Mouse (Mus musculus) heart, embryonic 10.5 days (tissue): ENCODE results near the gene Mllt6. TPM values are rescaled to one million over a fixed set of nuclear protein-coding genes. Genes with fewer than 3 reads are reported as not detected.

ENCODE experiments used
- DNase-seq: peaks from one replicate; pipeline ENCODE4 v3.0.0-alpha.2; 2017; ENCODE audit warnings: low spot score
- H3K27ac ChIP-seq: fragments of 300-500 bp; sonication (generic); 2 replicates; pipeline ENCODE4 v1.5.1; 2016; ENCODE audit warnings: mild to moderate bottlenecking
- H3K27me3 ChIP-seq: fragments of 300-500 bp; sonication (generic); 2 replicates; pipeline ENCODE4 v1.6.1; 2016; ENCODE audit warnings: mild to moderate bottlenecking; ENCODE audit not compliant: poor library complexity, insufficient read depth, severe bottlenecking
- H3K36me3 ChIP-seq: fragments of 300-500 bp; sonication (generic); 2 replicates; pipeline ENCODE4 v1.6.1; 2016; ENCODE audit warnings: mild to moderate bottlenecking, moderate library complexity
- H3K4me1 ChIP-seq: fragments of 300-500 bp; sonication (generic); 2 replicates; pipeline ENCODE4 v1.6.1; 2016; ENCODE audit warnings: mild to moderate bottlenecking
- H3K4me3 ChIP-seq: fragments of 300-500 bp; sonication (generic); 2 replicates; pipeline ENCODE4 v1.5.1; 2016; ENCODE audit warnings: mild to moderate bottlenecking, moderate library complexity
- H3K9me3 ChIP-seq: fragments of 300-500 bp; sonication (generic); 2 replicates; pipeline ENCODE4 v1.6.1; 2016; ENCODE audit warnings: mild to moderate bottlenecking, moderate library complexity
- WGBS: fragments of 180-500 bp; shearing (Covaris S2); methylation state at CpG from one replicate; pipeline ENCODE4 v1.1.7; 2016; 5-methylcytosine and 5-hydroxymethylcytosine counted together
- polyA plus RNA-seq: library from polyadenylated mRNA; unstranded; fragments of >200 nt; fragmentation: Nextera tagmentation; extraction: Ambion mirVana; gene quantifications from 2 replicates; pipeline ENCODE4 v1.2.1, GENCODE M21; 2016

Gene Mllt6
- 1.7 and 2.2 TPM in 2 replicates for polyA plus RNA-seq

DNA sequence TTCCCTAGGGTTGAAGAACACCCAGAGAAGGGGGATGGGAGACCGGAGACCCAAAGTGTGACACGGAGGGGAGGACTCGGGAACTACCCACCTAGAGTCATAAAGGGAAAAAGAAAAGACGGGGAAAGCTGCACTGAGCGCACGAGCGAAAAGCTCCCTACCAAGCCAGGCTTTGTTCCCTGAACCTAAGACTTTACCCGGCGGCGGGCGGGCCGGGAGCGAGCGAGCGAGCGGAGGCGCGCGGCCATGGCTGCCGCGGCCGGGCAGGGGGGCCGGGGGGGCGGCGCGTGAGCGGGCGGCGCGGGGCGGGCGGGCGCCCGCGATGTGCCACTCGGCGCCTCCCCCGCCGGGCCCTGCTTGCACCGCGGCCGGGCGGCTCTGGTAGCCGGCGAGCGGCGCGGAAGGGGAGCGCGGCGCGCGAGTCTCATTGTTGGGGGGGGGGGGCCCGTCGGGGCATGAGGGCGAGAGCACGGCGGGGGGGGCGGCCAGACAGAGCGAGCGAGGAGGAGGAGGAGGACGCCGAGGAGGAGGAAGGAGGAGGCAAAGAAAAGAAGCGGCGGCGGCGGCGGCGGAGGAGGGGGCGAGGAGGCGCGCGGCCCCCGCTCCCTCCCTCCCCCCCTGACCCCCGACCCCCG, at the start of gene Mllt6:
Mllt6 (plus strand) TSS at position 522 of the 635 bp plus-strand sequence.
- H3K9me3 ChIP-seq: no peaks in the 10 kb centered on the region
- H3K4me3 ChIP-seq: peak within 1 kb of the TSS; percentile 91
- H3K4me1 ChIP-seq: peaks cover 66% of the 10 kb centered on the region
- peak; percentile 89 for DNase-seq
- H3K27me3 ChIP-seq: 0 out of 2 replicates have a peak, but pooled peaks cover 11% of the 10 kb centered on the region
- peak within 1 kb of the TSS; percentile 97 for H3K27ac ChIP-seq
- 6% methylated on average over 53 of the region's 76 CpGs for WGBS
- H3K36me3 ChIP-seq: peaks cover 29% of the 10 kb centered on the region

- no peaks in the 10 kb centered on the region; the same call in 1 of the 2 replicates for H3K4me1 ChIP-seq
- WGBS: 72% methylated on average over 4 of the region's 4 CpGs
- no peak overlapping the region for H3K27ac ChIP-seq
- no peak overlapping the region for H3K4me3 ChIP-seq
- no peaks in the 10 kb centered on the region for H3K36me3 ChIP-seq
- peaks cover 49% of the 10 kb centered on the region for H3K27me3 ChIP-seq
- no peak for DNase-seq
- H3K9me3 ChIP-seq: no peaks in the 10 kb centered on the region
Observed at GRCm38 (mm10) chr11:97615276-97615675, 47.9 kb upstream of the Mllt6 start.

- H3K27me3 ChIP-seq: peaks cover 45% of the 10 kb centered on the region
- no peak overlapping the region for H3K4me3 ChIP-seq
- no peaks in the 10 kb centered on the region for H3K4me1 ChIP-seq
- WGBS: 46% methylated on average over 11 of the region's 11 CpGs
- H3K36me3 ChIP-seq: no peaks in the 10 kb centered on the region
- no peak for DNase-seq
- H3K9me3 ChIP-seq: no peaks in the 10 kb centered on the region
- H3K27ac ChIP-seq: no peak overlapping the region
Observed at GRCm38 (mm10) chr11:97618368-97618767, 44.8 kb upstream of the Mllt6 start.

DNA sequence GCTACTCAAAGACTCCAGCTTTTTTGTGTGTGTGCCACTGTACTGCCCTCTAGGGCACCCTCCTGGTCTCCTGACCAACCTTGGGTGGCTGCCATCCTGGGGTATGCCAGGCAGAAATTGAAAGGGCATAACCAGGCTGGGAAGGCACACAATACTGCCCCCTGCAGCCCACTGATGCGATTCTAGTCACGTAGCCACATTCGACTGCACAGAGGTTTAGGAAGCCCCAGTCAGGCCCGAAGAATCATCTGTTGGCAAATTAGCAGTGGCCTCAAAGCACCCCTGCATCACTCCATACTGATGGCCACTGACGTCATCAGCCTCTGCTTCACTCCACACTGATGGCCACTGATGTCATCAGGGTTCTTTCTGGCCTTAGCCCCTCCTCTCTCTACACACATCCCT, 43.8 kb upstream of the Mllt6 start:
- no peak for DNase-seq
- Histone ChIP-seq H3K27me3 (peaks cover 55% of the 10 kb centered on the region), H3K9me3 (no peaks in the 10 kb centered on the region), H3K4me3 (no peak overlapping the region), H3K27ac (no peak overlapping the region), H3K36me3 (no peaks in the 10 kb centered on the region), H3K4me1 (no peaks in the 10 kb centered on the region)
- 50% methylated on average over 5 of the region's 5 CpGs for WGBS

- no peak overlapping the region for H3K27ac ChIP-seq
- H3K36me3 ChIP-seq: no peaks in the 10 kb centered on the region
- peak; percentile 91 for DNase-seq
- H3K4me1 ChIP-seq: peaks cover 7% of the 10 kb centered on the region
- H3K27me3 ChIP-seq: peaks cover 70% of the 10 kb centered on the region
- no peaks in the 10 kb centered on the region for H3K9me3 ChIP-seq
- no peak overlapping the region for H3K4me3 ChIP-seq
- WGBS: 2% methylated on average over 6 of the region's 6 CpGs
Observed at GRCm38 (mm10) chr11:97622440-97622839, 40.8 kb upstream of the Mllt6 start.

DNA sequence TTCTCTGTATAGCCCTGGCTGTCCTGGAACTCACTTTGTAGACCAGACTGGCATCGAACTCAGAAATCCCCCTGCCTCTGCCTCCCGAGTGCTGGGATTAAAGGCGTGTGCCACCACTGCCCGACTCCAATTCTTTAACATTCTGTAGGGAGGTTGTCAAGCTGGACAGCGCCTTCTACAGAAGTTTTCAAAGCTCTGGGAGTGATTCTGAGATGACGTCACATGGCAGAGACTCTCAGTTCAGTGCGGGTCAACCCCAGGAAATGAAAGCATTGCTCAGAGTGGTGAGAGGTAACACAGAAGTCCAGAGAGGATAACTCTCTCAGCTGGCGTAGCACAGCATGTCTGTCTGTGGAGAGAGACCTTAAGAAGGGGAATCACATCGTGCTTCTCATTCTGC, 40.0 kb upstream of the Mllt6 start:
- H3K27ac ChIP-seq: no peak overlapping the region
- WGBS: 54% methylated on average over 9 of the region's 9 CpGs
- H3K4me1 ChIP-seq: peaks cover 14% of the 10 kb centered on the region
- no peak overlapping the region for H3K4me3 ChIP-seq
- H3K27me3 ChIP-seq: peaks cover 70% of the 10 kb centered on the region
- H3K9me3 ChIP-seq: no peaks in the 10 kb centered on the region
- H3K36me3 ChIP-seq: no peaks in the 10 kb centered on the region
- DNase-seq: no peak

- Histone ChIP-seq H3K27me3 (peaks cover 72% of the 10 kb centered on the region), H3K36me3 (no peaks in the 10 kb centered on the region), H3K4me3 (no peak overlapping the region), H3K27ac (no peak overlapping the region), H3K4me1 (peaks cover 35% of the 10 kb centered on the region), H3K9me3 (no peaks in the 10 kb centered on the region)
- no peak for DNase-seq
- WGBS: 57% methylated on average over 5 of the region's 5 CpGs
Observed at GRCm38 (mm10) chr11:97625551-97625950, 37.7 kb upstream of the Mllt6 start.

- H3K4me3 ChIP-seq: no peak overlapping the region
- no peaks in the 10 kb centered on the region for H3K9me3 ChIP-seq
- H3K27me3 ChIP-seq: peaks cover 81% of the 10 kb centered on the region
- 11% methylated on average over 13 of the region's 13 CpGs for WGBS
- peaks cover 35% of the 10 kb centered on the region for H3K4me1 ChIP-seq
- DNase-seq: no peak
- no peak overlapping the region for H3K27ac ChIP-seq
- H3K36me3 ChIP-seq: no peaks in the 10 kb centered on the region
Observed at GRCm38 (mm10) chr11:97626431-97626830, 36.8 kb upstream of the Mllt6 start.

GRCm38 (mm10) chr11:97626850-97627249, 36.4 kb upstream of the Mllt6 start:
- Histone ChIP-seq H3K4me1 (peaks cover 37% of the 10 kb centered on the region), H3K27ac (no peak overlapping the region), H3K36me3 (no peaks in the 10 kb centered on the region), H3K9me3 (no peaks in the 10 kb centered on the region), H3K27me3 (peaks cover 85% of the 10 kb centered on the region), H3K4me3 (peak overlapping the region; percentile 81)
- no peak for DNase-seq
- WGBS: 8% methylated on average over 10 of the region's 10 CpGs

- peaks cover 40% of the 10 kb centered on the region for H3K4me1 ChIP-seq
- peak overlapping the region; percentile 81 for H3K4me3 ChIP-seq
- 3% methylated on average over 30 of the region's 30 CpGs for WGBS
- no peaks in the 10 kb centered on the region for H3K9me3 ChIP-seq
- DNase-seq: no peak
- no peaks in the 10 kb centered on the region for H3K36me3 ChIP-seq
- peaks cover 85% of the 10 kb centered on the region for H3K27me3 ChIP-seq
- H3K27ac ChIP-seq: no peak overlapping the region
Observed at GRCm38 (mm10) chr11:97627556-97628302, 35.5 kb upstream of the Mllt6 start.

GRCm38 (mm10) chr11:97628303-97628567, 35.0 kb upstream of the Mllt6 start:
- Histone ChIP-seq H3K4me3 (peak overlapping the region; percentile 81), H3K4me1 (peaks cover 40% of the 10 kb centered on the region), H3K27ac (peak overlapping the region; percentile 91; the same call in 1 of the 2 replicates), H3K36me3 (no peaks in the 10 kb centered on the region), H3K9me3 (no peaks in the 10 kb centered on the region), H3K27me3 (peaks cover 80% of the 10 kb centered on the region)
- WGBS: under 1% methylated on average over 28 of the region's 28 CpGs
- DNase-seq: no peak

GRCm38 (mm10) chr11:97628568-97629518, 34.4 kb upstream of the Mllt6 start:
- H3K36me3 ChIP-seq: no peaks in the 10 kb centered on the region
- WGBS: under 1% methylated on average over 103 of the region's 106 CpGs
- peak overlapping the region; percentile 81 for H3K4me3 ChIP-seq
- peaks cover 74% of the 10 kb centered on the region for H3K27me3 ChIP-seq
- DNase-seq: peak; percentile 83
- H3K27ac ChIP-seq: peak overlapping the region; percentile 91
- peaks cover 40% of the 10 kb centered on the region for H3K4me1 ChIP-seq
- no peaks in the 10 kb centered on the region for H3K9me3 ChIP-seq

GRCm38 (mm10) chr11:97629576-97629975, 33.6 kb upstream of the Mllt6 start, which contains the start of gene Epop:
Epop (minus strand) TSS chr11:97629702.
- H3K4me1 ChIP-seq: peaks cover 40% of the 10 kb centered on the region
- no peaks in the 10 kb centered on the region for H3K36me3 ChIP-seq
- H3K27ac ChIP-seq: peak within 1 kb of the TSS; percentile 91
- H3K27me3 ChIP-seq: peaks cover 66% of the 10 kb centered on the region
- peak; percentile 97 for DNase-seq
- H3K9me3 ChIP-seq: no peaks in the 10 kb centered on the region
- under 1% methylated on average over 45 of the region's 47 CpGs for WGBS
- H3K4me3 ChIP-seq: peak within 1 kb of the TSS; percentile 81
